Comparison of ENCODE assay signal across 29 mouse cellular contexts in genomic region chr10:78486871-78487270, GRCm38 (mm10). TPM values are rescaled to one million over a fixed set of nuclear protein-coding genes. Genes with fewer than 3 reads are reported as not detected.
DNase-seq lines count a peak whose midpoint lies in the region; ATAC-seq and TF ChIP-seq lines count a peak whose summit lies in the region.
"Had no signal": no experiment of that assay in that cellular context is flagged by ENCODE, and none has a peak within 500 bp of the region (broad histone marks: within the 10 kb centered on the region; RNA-seq: fewer than 3 reads in every experiment).

No protein-coding gene starts in this region.

- H3K4me3 ChIP-seq in forebrain, embryonic 15.5 days: no peak overlapping the region
- H3K4me3 ChIP-seq in forebrain, postnatal 0 days (ENCODE audit: low read depth, low read length): no peak overlapping the region
- H3K4me3 ChIP-seq in intestine, embryonic 15.5 days (replicated peaks): no peak overlapping the region
- no peak overlapping the region for H3K4me3 ChIP-seq in intestine, embryonic 16.5 days (ENCODE audit: low read length)
- no peak overlapping the region for H3K4me3 ChIP-seq in limb, embryonic 11.5 days (ENCODE audit: low read depth, low read length)
- H3K4me3 ChIP-seq in limb, embryonic 10.5 days: no peak overlapping the region
- no peak overlapping the region for H3K4me3 ChIP-seq in stomach, embryonic 14.5 days (ENCODE audit: low read depth, low read length)
- no peak overlapping the region for H3K4me3 ChIP-seq in stomach, postnatal 0 days (ENCODE audit: low read depth, low read length)

- no peak overlapping the region for H3K9ac ChIP-seq in forebrain, embryonic 15.5 days (replicated peaks)
- H3K9ac ChIP-seq in forebrain, postnatal 0 days: no peak overlapping the region
- H3K9ac ChIP-seq in intestine, embryonic 15.5 days: no peak overlapping the region
- H3K9ac ChIP-seq in intestine, embryonic 16.5 days (ENCODE audit: low read depth, low read length): no peak overlapping the region
- no peak overlapping the region for H3K9ac ChIP-seq in limb, embryonic 11.5 days (ENCODE audit: low read length)
- H3K9ac ChIP-seq in stomach, embryonic 14.5 days (replicated peaks; ENCODE audit: low read depth, low read length): no peak overlapping the region
- no peak overlapping the region for H3K9ac ChIP-seq in stomach, postnatal 0 days (ENCODE audit: low read length)

- peaks cover 4% of the 10 kb centered on the region; the same call in 1 of the 2 replicates for H3K27me3 ChIP-seq in forebrain, embryonic 15.5 days
- no peaks in the 10 kb centered on the region for H3K27me3 ChIP-seq in forebrain, postnatal 0 days (ENCODE audit: insufficient read depth, low read length)
- no peaks in the 10 kb centered on the region for H3K27me3 ChIP-seq in intestine, embryonic 15.5 days (replicated peaks)
- H3K27me3 ChIP-seq in intestine, embryonic 16.5 days (replicated peaks; ENCODE audit: control insufficient read depth, insufficient read depth, low read length): no peaks in the 10 kb centered on the region
- H3K27me3 ChIP-seq in limb, embryonic 11.5 days (ENCODE audit: control insufficient read depth, insufficient read depth, low read length): peaks cover 3% of the 10 kb centered on the region; the same call in 1 of the 2 replicates
- peaks cover 39% of the 10 kb centered on the region for H3K27me3 ChIP-seq in limb, embryonic 10.5 days (ENCODE audit: low read depth, poor library complexity, severe bottlenecking)
- no peaks in the 10 kb centered on the region for H3K27me3 ChIP-seq in stomach, embryonic 14.5 days (ENCODE audit: control insufficient read depth, insufficient read depth, low read length)
- no peaks in the 10 kb centered on the region for H3K27me3 ChIP-seq in stomach, postnatal 0 days (ENCODE audit: control insufficient read depth, insufficient read depth, low read length)
- H3K27me3 ChIP-seq: Patski had no signal

- peaks cover 9% of the 10 kb centered on the region; the same call in 1 of the 2 replicates for H3K4me1 ChIP-seq in forebrain, embryonic 15.5 days
- 0 out of 2 replicates have a peak, but pooled peaks cover 3% of the 10 kb centered on the region for H3K4me1 ChIP-seq in forebrain, postnatal 0 days (ENCODE audit: insufficient read depth)
- peaks cover 7% of the 10 kb centered on the region for H3K4me1 ChIP-seq in intestine, embryonic 15.5 days (replicated peaks)
- H3K4me1 ChIP-seq in intestine, embryonic 16.5 days (ENCODE audit: control insufficient read depth, insufficient read depth, low read length): peaks cover 9% of the 10 kb centered on the region; the same call in 1 of the 2 replicates
- no peaks in the 10 kb centered on the region for H3K4me1 ChIP-seq in limb, embryonic 11.5 days (ENCODE audit: control insufficient read depth, insufficient read depth, low read length)
- peaks cover 11% of the 10 kb centered on the region for H3K4me1 ChIP-seq in limb, embryonic 10.5 days
- no peaks in the 10 kb centered on the region for H3K4me1 ChIP-seq in stomach, embryonic 14.5 days (ENCODE audit: control insufficient read depth, insufficient read depth, low read length)
- H3K4me1 ChIP-seq in stomach, postnatal 0 days (replicated peaks; ENCODE audit: control insufficient read depth, insufficient read depth): no peaks in the 10 kb centered on the region
- H3K4me1 ChIP-seq: embryonic facial prominence, embryonic 12.5 days had no signal

- H3K4me2 ChIP-seq in forebrain, embryonic 15.5 days (replicated peaks): no peak overlapping the region
- H3K4me2 ChIP-seq in forebrain, postnatal 0 days (ENCODE audit: low read depth): no peak overlapping the region
- no peak overlapping the region for H3K4me2 ChIP-seq in intestine, embryonic 15.5 days (replicated peaks)
- no peak overlapping the region for H3K4me2 ChIP-seq in intestine, embryonic 16.5 days (ENCODE audit: low read depth, low read length)
- no peak overlapping the region for H3K4me2 ChIP-seq in limb, embryonic 11.5 days (ENCODE audit: low read depth, severe bottlenecking)
- no peak overlapping the region for H3K4me2 ChIP-seq in stomach, embryonic 14.5 days (replicated peaks; ENCODE audit: low read depth, low read length)
- no peak overlapping the region for H3K4me2 ChIP-seq in stomach, postnatal 0 days (replicated peaks; ENCODE audit: low read depth)

- no peak for TF ChIP-seq EP300 in stomach, postnatal 0 days (optimal IDR thresholded peaks at IDR 0.05)

- H3K27ac ChIP-seq in forebrain, embryonic 15.5 days (replicated peaks): no peak overlapping the region
- H3K27ac ChIP-seq in forebrain, postnatal 0 days (ENCODE audit: low read depth, low read length): no peak overlapping the region
- no peak overlapping the region for H3K27ac ChIP-seq in intestine, embryonic 15.5 days
- no peak overlapping the region for H3K27ac ChIP-seq in intestine, embryonic 16.5 days (ENCODE audit: low read length)
- no peak overlapping the region for H3K27ac ChIP-seq in limb, embryonic 11.5 days (replicated peaks; ENCODE audit: low read depth, low read length)
- no peak overlapping the region for H3K27ac ChIP-seq in limb, embryonic 10.5 days
- H3K27ac ChIP-seq in stomach, embryonic 14.5 days (ENCODE audit: low read length): no peak overlapping the region
- H3K27ac ChIP-seq in stomach, postnatal 0 days (replicated peaks): no peak overlapping the region
- H3K27ac ChIP-seq: embryonic facial prominence, embryonic 12.5 days; forebrain, embryonic 13.5 days had no signal

- no peak for DNase-seq in forebrain, postnatal 0 days
- DNase-seq in limb, embryonic 11.5 days (ENCODE audit: low spot score): no peak
- no peak for DNase-seq in limb, embryonic 10.5 days (ENCODE audit: low spot score)
- DNase-seq in stomach, postnatal 0 days (ENCODE audit: low spot score): no peak
- DNase-seq: adrenal gland, adult 8-10 months; adrenal gland, postnatal 14 days; adrenal gland, postnatal 36 days; B cell, adult 2 months; cerebellum, adult 11-12 months; cerebellum, adult 2 months; cerebellum, adult 9-10 months; cerebellum, postnatal 10 days; cerebellum, postnatal 25 days had no signal

- TF ChIP-seq CTCF in forebrain, postnatal 0 days (IDR thresholded peaks at IDR 0.05; ENCODE audit: low read depth): no peak
- TF ChIP-seq CTCF in stomach, postnatal 0 days (IDR thresholded peaks at IDR 0.05; ENCODE audit: low read depth): no peak

- ATAC-seq in forebrain, embryonic 15.5 days (replicated peaks): 0 out of 2 replicates have a peak, but pooled peaks have one; percentile 34
- ATAC-seq in forebrain, postnatal 0 days: no peak
- 0 out of 2 replicates have a peak, but pooled peaks have one; percentile 13 for ATAC-seq in intestine, embryonic 15.5 days
- no peak for ATAC-seq in intestine, embryonic 16.5 days
- ATAC-seq in limb, embryonic 11.5 days (ENCODE audit: insufficient number of reproducible peaks, low FRiP score, low TSS enrichment, low read depth): 0 out of 2 replicates have a peak, but pooled peaks have one; percentile 41
- 0 out of 2 replicates have a peak, but pooled peaks have one; percentile 53 for ATAC-seq in stomach, embryonic 14.5 days (ENCODE audit: insufficient number of reproducible peaks, insufficient read depth, low FRiP score, low read depth)
- ATAC-seq in stomach, postnatal 0 days (ENCODE audit: low FRiP score, low TSS enrichment): no peak

- no peaks in the 10 kb centered on the region for H3K9me3 ChIP-seq in forebrain, embryonic 15.5 days
- H3K9me3 ChIP-seq in forebrain, postnatal 0 days (ENCODE audit: low read length): no peaks in the 10 kb centered on the region
- H3K9me3 ChIP-seq in intestine, embryonic 15.5 days: no peaks in the 10 kb centered on the region
- H3K9me3 ChIP-seq in intestine, embryonic 16.5 days (ENCODE audit: control insufficient read depth, low read length): no peaks in the 10 kb centered on the region
- no peaks in the 10 kb centered on the region for H3K9me3 ChIP-seq in limb, embryonic 11.5 days (ENCODE audit: control insufficient read depth, low read length)
- H3K9me3 ChIP-seq in limb, embryonic 10.5 days (replicated peaks): no peaks in the 10 kb centered on the region
- H3K9me3 ChIP-seq in stomach, embryonic 14.5 days (ENCODE audit: control insufficient read depth, low read depth, low read length): no peaks in the 10 kb centered on the region
- no peaks in the 10 kb centered on the region for H3K9me3 ChIP-seq in stomach, postnatal 0 days (ENCODE audit: control insufficient read depth, low read length)
- H3K9me3 ChIP-seq: embryonic facial prominence, embryonic 10.5 days; embryonic facial prominence, embryonic 12.5 days; forebrain, embryonic 13.5 days had no signal

- WGBS in forebrain, embryonic 15.5 days: 78% methylated on average over 5 of the region's 5 CpGs
- WGBS in forebrain, postnatal 0 days: 76% methylated on average over 5 of the region's 5 CpGs
- 70% methylated on average over 5 of the region's 5 CpGs for WGBS in intestine, embryonic 15.5 days
- WGBS in intestine, embryonic 16.5 days: 64% methylated on average over 5 of the region's 5 CpGs
- 77% methylated on average over 5 of the region's 5 CpGs for WGBS in limb, embryonic 11.5 days
- WGBS in limb, embryonic 10.5 days: 78% methylated on average over 5 of the region's 5 CpGs
- 58% methylated on average over 5 of the region's 5 CpGs for WGBS in stomach, embryonic 14.5 days
- 72% methylated on average over 5 of the region's 5 CpGs for WGBS in stomach, postnatal 0 days

- H3K36me3 ChIP-seq in forebrain, embryonic 15.5 days: no peaks in the 10 kb centered on the region
- H3K36me3 ChIP-seq in forebrain, postnatal 0 days (ENCODE audit: insufficient read depth): no peaks in the 10 kb centered on the region
- no peaks in the 10 kb centered on the region for H3K36me3 ChIP-seq in intestine, embryonic 15.5 days
- H3K36me3 ChIP-seq in intestine, embryonic 16.5 days (ENCODE audit: control insufficient read depth, insufficient read depth, low read length): no peaks in the 10 kb centered on the region
- no peaks in the 10 kb centered on the region for H3K36me3 ChIP-seq in limb, embryonic 11.5 days (ENCODE audit: control insufficient read depth, insufficient read depth, low read length)
- H3K36me3 ChIP-seq in limb, embryonic 10.5 days: no peaks in the 10 kb centered on the region
- no peaks in the 10 kb centered on the region for H3K36me3 ChIP-seq in stomach, embryonic 14.5 days (ENCODE audit: control insufficient read depth, insufficient read depth, low read length)
- no peaks in the 10 kb centered on the region for H3K36me3 ChIP-seq in stomach, postnatal 0 days (ENCODE audit: control insufficient read depth, insufficient read depth, low read length)
- H3K36me3 ChIP-seq: embryonic facial prominence, embryonic 10.5 days; embryonic facial prominence, embryonic 12.5 days; G1E had no signal

RNA-seq across cellular contexts. Expression of gene Pdxk, which starts 22.1 kb away (rescaled TPM):
- 13.6 and 13.9 TPM in 2 replicates for polyA plus RNA-seq in forebrain, embryonic 15.5 days (2015; fragmentation: Nextera tagmentation; extraction: Ambion mirVana)
- total RNA-seq in forebrain, postnatal 0 days (2014; rRNA removed): 30.5 and 43.6 TPM in 2 replicates
- polyA plus RNA-seq in forebrain, postnatal 0 days (2015; fragmentation: Nextera tagmentation; extraction: Ambion mirVana): 20.0 and 30.7 TPM in 2 replicates
- polyA plus RNA-seq in intestine, embryonic 15.5 days (2015; fragmentation: Nextera tagmentation; extraction: Ambion mirVana): 23.4 and 26.7 TPM in 2 replicates
- 35.9 and 39.9 TPM in 2 replicates for polyA plus RNA-seq in intestine, embryonic 16.5 days (2015; fragmentation: Nextera tagmentation; extraction: Ambion mirVana)
- polyA plus RNA-seq in limb, embryonic 11.5 days (2014; fragmentation: Nextera tagmentation; extraction: Ambion mirVana): 8.3 and 9.2 TPM in 2 replicates
- 11.7 and 11.8 TPM in 2 replicates for polyA plus RNA-seq in limb, embryonic 10.5 days (2016; fragmentation: Nextera tagmentation; extraction: Ambion mirVana)
- 6.5 and 7.1 TPM in 2 replicates for polyA plus RNA-seq in stomach, embryonic 14.5 days (2014; fragmentation: Nextera tagmentation; extraction: Ambion mirVana)
- 5.3 and 5.6 TPM in 2 replicates for polyA plus RNA-seq in stomach, postnatal 0 days (2015; fragmentation: Nextera tagmentation; extraction: Ambion mirVana)

RNA-seq across cellular contexts. Expression of gene Olfr1358, which starts 30.4 kb away (rescaled TPM):
- not detected in 2 replicates for polyA plus RNA-seq in forebrain, embryonic 15.5 days (2015; fragmentation: Nextera tagmentation; extraction: Ambion mirVana)
- total RNA-seq in forebrain, postnatal 0 days (2014; rRNA removed): 0.71 TPM in 1 of 2 replicates, not detected in the other
- polyA plus RNA-seq in forebrain, postnatal 0 days (2015; fragmentation: Nextera tagmentation; extraction: Ambion mirVana): not detected in 2 replicates
- polyA plus RNA-seq in intestine, embryonic 15.5 days (2015; fragmentation: Nextera tagmentation; extraction: Ambion mirVana): not detected in 2 replicates
- not detected in 2 replicates for polyA plus RNA-seq in intestine, embryonic 16.5 days (2015; fragmentation: Nextera tagmentation; extraction: Ambion mirVana)
- not detected in 2 replicates for polyA plus RNA-seq in limb, embryonic 11.5 days (2014; fragmentation: Nextera tagmentation; extraction: Ambion mirVana)
- not detected in 2 replicates for polyA plus RNA-seq in limb, embryonic 10.5 days (2016; fragmentation: Nextera tagmentation; extraction: Ambion mirVana)
- not detected in 2 replicates for polyA plus RNA-seq in stomach, embryonic 14.5 days (2014; fragmentation: Nextera tagmentation; extraction: Ambion mirVana)
- polyA plus RNA-seq in stomach, postnatal 0 days (2015; fragmentation: Nextera tagmentation; extraction: Ambion mirVana): not detected in 2 replicates
- total RNA-seq: adrenal gland, adult 18-20 months; adrenal gland, adult 8-10 months; adrenal gland, postnatal 14 days; adrenal gland, postnatal 36 days; CH12.LX; G1E had no signal
- polyA plus RNA-seq: activated CD4-positive, CD25-positive, alpha-beta regulatory T cell, adult 4 months; CD4-positive, CD25-positive, alpha-beta regulatory T cell, adult 4 months; cerebellum, adult 2 months; cortical plate, adult 2 months; embryonic facial prominence, embryonic 10.5 days; embryonic facial prominence, embryonic 12.5 days; embryonic facial prominence, embryonic 14.5 days; forebrain, embryonic 11.5 days; forebrain, embryonic 13.5 days; G1E; Patski had no signal

Comparison
In these comparisons a context has a peak if more than half of its experiments do, and no peak if none do; other contexts are left out.
1. ATAC-seq: peak in forebrain, embryonic 15.5 days (single experiment), intestine, embryonic 15.5 days (single experiment), limb, embryonic 11.5 days (single experiment) and stomach, embryonic 14.5 days (single experiment); none in forebrain, postnatal 0 days (single experiment), intestine, embryonic 16.5 days (single experiment) and stomach, postnatal 0 days (single experiment).